Mouse (Mus musculus) C2C12 (cell line): ENCODE data around the gene Rnase11. TPM values are rescaled to one million over a fixed set of nuclear protein-coding genes. Genes with fewer than 3 reads are reported as not detected.

Experiments
- H3K27me3 ChIP-seq: one replicate; pipeline ENCODE4 v1.6.1; 2011; ENCODE audit not compliant: control insufficient read depth, insufficient read depth, insufficient read length
- H3K36me3 ChIP-seq: one replicate; pipeline ENCODE4 v1.6.1; 2011; ENCODE audit not compliant: control insufficient read depth, insufficient read depth
- H3K4me3 ChIP-seq: one replicate; pipeline ENCODE4 v1.5.1; 2011; ENCODE audit warnings: mild to moderate bottlenecking, control low read depth; ENCODE audit not compliant: poor library complexity, insufficient read depth, severe bottlenecking
- H3K79me2 ChIP-seq: one replicate; pipeline ENCODE4 v1.6.1; 2011; ENCODE audit not compliant: control insufficient read depth, insufficient read depth
- H3K79me3 ChIP-seq: one replicate; pipeline ENCODE4 v1.6.1; 2011; ENCODE audit warnings: low read depth, control low read depth
- H3ac ChIP-seq: one replicate; pipeline ENCODE3; 2011; ENCODE audit warnings: low read depth; ENCODE audit not compliant: control insufficient read depth, insufficient read length
- CEBPB ChIP-seq: IDR thresholded peaks from one replicate; pipeline ENCODE4 v1.6.1; 2011; ENCODE audit warnings: low read depth, mild to moderate bottlenecking, control low read depth, moderate library complexity
- CTCF ChIP-seq: IDR thresholded peaks from one replicate; pipeline ENCODE4 v1.5.1; 2011; ENCODE audit not compliant: control insufficient read depth, insufficient read depth, insufficient read length
- FOSL1 ChIP-seq: IDR thresholded peaks from one replicate; pipeline ENCODE4 v1.8.0; 2011; ENCODE audit warnings: mild to moderate bottlenecking, low read length; ENCODE audit not compliant: poor library complexity, insufficient read depth, severe bottlenecking
- MAX ChIP-seq: IDR thresholded peaks from one replicate; pipeline ENCODE4 v1.6.1; 2011; ENCODE audit warnings: mild to moderate bottlenecking, control low read depth
- MYOD1 ChIP-seq: IDR thresholded peaks from one replicate; pipeline ENCODE4 v1.6.1; 2011; ENCODE audit warnings: low read depth; ENCODE audit not compliant: control insufficient read depth, insufficient read length
- MYOG ChIP-seq: IDR thresholded peaks from one replicate; pipeline ENCODE4 v1.6.1; 2011; ENCODE audit not compliant: control insufficient read depth, insufficient read length; ENCODE audit errors: extremely low read depth
- USF1 ChIP-seq: IDR thresholded peaks from one replicate; pipeline ENCODE4 v1.6.1; 2011; ENCODE audit warnings: low read depth, mild to moderate bottlenecking, control low read depth, moderate library complexity
- polyA plus RNA-seq: library from polyadenylated mRNA; unstranded; fragments of >200 nt; fragmentation: generic; extraction: Trizol; gene quantifications from one replicate; pipeline ENCODE4 v1.2.1, GENCODE M21; 2012; ENCODE audit warnings: missing spikeins

Rnase11 gene
- polyA plus RNA-seq, 1 experiment, result not detected

DNA sequence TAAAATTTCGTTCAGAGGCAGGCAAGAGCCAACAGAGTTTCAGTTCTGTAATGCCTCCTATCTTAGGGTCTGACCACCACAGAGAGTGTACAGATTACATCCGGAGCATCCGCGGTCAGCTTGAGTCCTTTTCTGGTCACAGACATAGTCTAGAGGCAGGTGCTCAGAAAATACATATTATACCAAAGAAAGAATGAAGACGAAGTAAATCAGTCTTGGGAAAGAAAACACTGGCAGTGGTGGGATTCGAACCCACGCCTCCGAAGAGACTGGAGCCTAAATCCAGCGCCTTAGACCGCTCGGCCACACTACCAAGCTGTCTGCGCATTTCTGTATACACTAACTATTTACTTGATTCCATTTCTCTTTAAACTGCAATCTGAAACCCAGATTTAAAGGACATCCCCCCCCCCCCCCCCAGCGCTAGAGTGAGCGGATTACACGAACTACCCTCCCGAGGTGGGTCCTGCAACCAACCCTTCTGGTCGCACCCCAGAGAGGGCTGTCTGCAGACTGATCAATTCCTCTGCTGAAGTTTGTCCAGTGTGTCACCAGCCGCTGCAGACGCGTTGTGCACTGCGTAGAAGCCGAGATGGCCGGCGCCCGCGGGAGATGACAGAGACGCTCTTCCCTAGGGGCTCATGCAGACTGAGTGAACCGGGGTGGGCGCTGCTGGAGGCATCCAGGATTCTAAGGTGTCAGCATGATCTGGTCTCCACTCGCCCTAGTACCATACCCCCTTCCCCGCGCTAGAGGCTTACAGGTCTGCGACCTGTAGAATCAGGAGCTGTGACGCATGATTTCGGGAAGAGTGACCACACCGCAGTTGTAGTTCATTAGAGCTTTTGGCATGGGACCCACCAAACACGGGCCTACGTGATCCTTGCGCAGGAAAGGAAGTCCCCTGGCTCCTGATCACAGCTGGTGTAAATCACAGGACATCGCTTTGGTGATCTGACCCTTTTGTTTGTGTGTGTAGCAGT, 32.9 kb upstream of the Rnase11 start:
- TF ChIP-seq MYOG, result no peak
- no peak for TF ChIP-seq MYOD1
- no peak for TF ChIP-seq CEBPB
- TF ChIP-seq MAX, result no peak
- TF ChIP-seq FOSL1, result no peak
- no peak for TF ChIP-seq CTCF
- TF ChIP-seq USF1, result no peak
- Histone ChIP-seq H3K79me3 (no peaks in the 10 kb centered on the region), H3K27me3 (peaks cover 3% of the 10 kb centered on the region), H3K36me3 (no peaks in the 10 kb centered on the region), H3K4me3 (peak overlapping the region; percentile 34), H3ac (peak overlapping the region; percentile 70), H3K79me2 (no peaks in the 10 kb centered on the region)

- no peak overlapping the region for H3ac ChIP-seq
- TF ChIP-seq CTCF (no peak), MYOG (no peak), MAX (no peak), MYOD1 (no peak), USF1 (no peak), CEBPB (no peak), FOSL1 (no peak)
- H3K79me2 ChIP-seq, result no peaks in the 10 kb centered on the region
- H3K4me3 ChIP-seq, result no peak overlapping the region
- H3K36me3 ChIP-seq, result no peaks in the 10 kb centered on the region
- H3K27me3 ChIP-seq, result peaks cover 3% of the 10 kb centered on the region
- H3K79me3 ChIP-seq, result no peaks in the 10 kb centered on the region
Measured at GRCm38 (mm10) chr14:51081035-51081434, 31.1 kb upstream of the Rnase11 start.

DNA sequence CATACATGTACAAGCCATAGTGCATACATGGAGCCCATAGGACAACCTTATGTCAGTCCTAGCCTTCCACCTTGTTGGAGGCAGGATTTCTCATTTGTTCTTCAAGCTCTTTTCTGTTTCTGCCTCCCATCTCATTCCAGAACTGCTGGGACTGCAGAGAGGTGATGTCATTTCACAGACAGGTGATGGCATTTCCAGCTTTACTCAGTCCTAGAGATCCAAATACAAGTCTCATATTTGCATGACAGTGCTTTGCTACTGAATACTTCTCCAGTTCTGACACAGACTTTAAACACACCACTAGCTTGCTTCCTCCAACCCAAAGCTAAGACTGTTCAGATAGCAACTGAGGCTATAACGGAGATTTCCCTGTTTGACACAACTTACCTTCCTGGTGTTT, 29.2 kb upstream of the Rnase11 start:
- Histone ChIP-seq H3K79me2 (no peaks in the 10 kb centered on the region), H3K36me3 (no peaks in the 10 kb centered on the region), H3K79me3 (no peaks in the 10 kb centered on the region), H3K4me3 (no peak overlapping the region), H3K27me3 (peaks cover 3% of the 10 kb centered on the region), H3ac (no peak overlapping the region)
- TF ChIP-seq CTCF (no peak), FOSL1 (no peak), CEBPB (no peak), MYOG (no peak), USF1 (no peak), MAX (no peak), MYOD1 (no peak)

- H3K79me3 ChIP-seq, result no peaks in the 10 kb centered on the region
- TF ChIP-seq USF1, result no peak
- no peak for TF ChIP-seq FOSL1
- TF ChIP-seq MYOG, result no peak
- TF ChIP-seq MYOD1, result no peak
- TF ChIP-seq CEBPB, result no peak
- TF ChIP-seq CTCF, result no peak
- TF ChIP-seq MAX, result no peak
- H3K27me3 ChIP-seq, result peaks cover 8% of the 10 kb centered on the region
- no peaks in the 10 kb centered on the region for H3K79me2 ChIP-seq
- H3ac ChIP-seq, result no peak within 1 kb of the TSS
- H3K4me3 ChIP-seq, result no peak within 1 kb of the TSS
- no peaks in the 10 kb centered on the region for H3K36me3 ChIP-seq
Measured at GRCm38 (mm10) chr14:51074335-51074734, 24.4 kb upstream of the Rnase11 start, which contains the start of gene Olfr750. Gene Olfr750 (minus strand): TSS chr14:51074435.

DNA sequence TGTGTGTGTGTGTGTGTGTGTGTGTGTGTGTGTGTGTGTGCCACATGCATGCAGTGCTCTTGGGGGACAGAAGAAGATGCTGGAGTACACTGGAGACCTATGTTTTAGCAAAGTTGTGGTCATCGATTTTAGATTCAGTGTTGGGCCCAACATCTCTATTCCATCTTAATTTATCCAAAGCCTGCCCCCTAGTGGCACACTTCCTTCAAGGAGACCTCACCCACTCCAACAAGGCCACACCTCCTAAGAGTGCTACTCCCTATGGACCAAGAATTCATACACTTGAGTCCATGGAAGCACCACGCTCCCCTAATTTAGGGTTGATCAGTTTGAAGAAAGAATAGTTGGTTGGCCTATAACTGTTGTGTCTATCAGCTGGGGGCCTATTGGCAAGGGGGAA, 19.7 kb upstream of the Rnase11 start:
- Histone ChIP-seq H3K36me3 (no peaks in the 10 kb centered on the region), H3K4me3 (no peak overlapping the region), H3ac (no peak overlapping the region), H3K79me2 (no peaks in the 10 kb centered on the region), H3K27me3 (peaks cover 8% of the 10 kb centered on the region), H3K79me3 (no peaks in the 10 kb centered on the region)
- TF ChIP-seq CTCF (no peak), FOSL1 (no peak), MAX (no peak), MYOG (no peak), USF1 (no peak), MYOD1 (no peak), CEBPB (no peak)
